Mouse (Mus musculus): ENCODE measurements at regions not wholly inside any gene's neighbourhood (a gene's known extent, or its start where the extent isn't known, plus 50 kb on each side); places are given as distances from the start of the nearest gene placed in this dataset.

- Histone ChIP-seq H3K4me3 (no peak overlapping the region), H3K27me3 (replicated peaks; ENCODE audit: low read depth, poor library complexity, severe bottlenecking) (no peaks in the 10 kb centered on the region), H3K27ac (replicated peaks) (no peak overlapping the region), H3K9me3 (no peaks in the 10 kb centered on the region), H3K4me1 (no peaks in the 10 kb centered on the region), H3K36me3 (replicated peaks) (no peaks in the 10 kb centered on the region)
- WGBS = 88% methylated on average over 2 of the region's 2 CpGs
- DNase-seq (ENCODE audit: low spot score) = no peak
Measured at GRCm38 (mm10) chr7:95954511-95954910, 216.5 kb upstream of the Tenm4 start.

- no peak for DNase-seq (ENCODE audit: low spot score)
- Histone ChIP-seq H3K27me3 (replicated peaks; ENCODE audit: low read depth, poor library complexity, severe bottlenecking) (no peaks in the 10 kb centered on the region), H3K4me3 (no peak overlapping the region), H3K4me1 (no peaks in the 10 kb centered on the region), H3K36me3 (replicated peaks) (no peaks in the 10 kb centered on the region), H3K9me3 (no peaks in the 10 kb centered on the region), H3K27ac (replicated peaks) (no peak overlapping the region)
- WGBS = 83% methylated on average over 2 of the region's 2 CpGs
Measured at GRCm38 (mm10) chr7:95955119-95955518, 215.9 kb upstream of the Tenm4 start.

GRCm38 (mm10) chr7:95959068-95959467 is 212.0 kb upstream of the Tenm4 start:
- no peaks in the 10 kb centered on the region for H3K4me1 ChIP-seq
- DNase-seq (ENCODE audit: low spot score) = no peak
- H3K27me3 ChIP-seq (replicated peaks; ENCODE audit: low read depth, poor library complexity, severe bottlenecking) = no peaks in the 10 kb centered on the region
- 73% methylated on average over 4 of the region's 4 CpGs for WGBS
- H3K36me3 ChIP-seq (replicated peaks) = no peaks in the 10 kb centered on the region
- no peak overlapping the region for H3K4me3 ChIP-seq
- no peaks in the 10 kb centered on the region for H3K9me3 ChIP-seq
- no peak overlapping the region for H3K27ac ChIP-seq (replicated peaks)

GRCm38 (mm10) chr7:95971863-95972262 is 199.2 kb upstream of the Tenm4 start:
- H3K4me1 ChIP-seq = no peaks in the 10 kb centered on the region
- no peak for DNase-seq (ENCODE audit: low spot score)
- H3K9me3 ChIP-seq = no peaks in the 10 kb centered on the region
- H3K4me3 ChIP-seq = no peak overlapping the region
- no peaks in the 10 kb centered on the region for H3K27me3 ChIP-seq (replicated peaks; ENCODE audit: low read depth, poor library complexity, severe bottlenecking)
- WGBS = 87% methylated on average over 7 of the region's 7 CpGs
- H3K36me3 ChIP-seq (replicated peaks) = no peaks in the 10 kb centered on the region
- H3K27ac ChIP-seq (replicated peaks) = no peak overlapping the region

- 80% methylated on average over 2 of the region's 2 CpGs for WGBS
- Histone ChIP-seq H3K9me3 (no peaks in the 10 kb centered on the region), H3K27me3 (replicated peaks; ENCODE audit: low read depth, poor library complexity, severe bottlenecking) (no peaks in the 10 kb centered on the region), H3K27ac (replicated peaks) (no peak overlapping the region), H3K4me3 (no peak overlapping the region), H3K4me1 (no peaks in the 10 kb centered on the region), H3K36me3 (replicated peaks) (no peaks in the 10 kb centered on the region)
- DNase-seq (ENCODE audit: low spot score) = no peak
Measured at GRCm38 (mm10) chr7:95974085-95974484, 197.0 kb upstream of the Tenm4 start.

GRCm38 (mm10) chr7:95991250-95992032 is 179.6 kb upstream of the Tenm4 start:
- no peak for DNase-seq (ENCODE audit: low spot score)
- 65% methylated on average over 10 of the region's 10 CpGs for WGBS

GRCm38 (mm10) chr7:95992033-95992516 is 179.0 kb upstream of the Tenm4 start:
- Histone ChIP-seq H3K9me3 (no peaks in the 10 kb centered on the region), H3K27me3 (replicated peaks; ENCODE audit: low read depth, poor library complexity, severe bottlenecking) (0 out of 2 replicates have a peak, but pooled peaks cover 4% of the 10 kb centered on the region), H3K36me3 (replicated peaks) (no peaks in the 10 kb centered on the region), H3K4me3 (no peak overlapping the region), H3K27ac (replicated peaks) (no peak overlapping the region), H3K4me1 (no peaks in the 10 kb centered on the region)
- WGBS = 88% methylated on average over 3 of the region's 3 CpGs
- DNase-seq (ENCODE audit: low spot score) = no peak

More at GRCm38 (mm10) chr7:95991250-95992032, 179.6 kb upstream of the Tenm4 start:
- no peaks in the 10 kb centered on the region for H3K36me3 ChIP-seq (replicated peaks)
- H3K27me3 ChIP-seq (replicated peaks; ENCODE audit: low read depth, poor library complexity, severe bottlenecking) = 0 out of 2 replicates have a peak, but pooled peaks cover 4% of the 10 kb centered on the region
- no peak overlapping the region for H3K27ac ChIP-seq (replicated peaks)
- H3K4me3 ChIP-seq = no peak overlapping the region
- no peaks in the 10 kb centered on the region for H3K4me1 ChIP-seq
- no peaks in the 10 kb centered on the region for H3K9me3 ChIP-seq

- no peak overlapping the region for H3K4me3 ChIP-seq
- H3K27me3 ChIP-seq (replicated peaks; ENCODE audit: low read depth, poor library complexity, severe bottlenecking) = 0 out of 2 replicates have a peak, but pooled peaks cover 4% of the 10 kb centered on the region
- H3K9me3 ChIP-seq = no peaks in the 10 kb centered on the region
- H3K27ac ChIP-seq (replicated peaks) = no peak overlapping the region
- 88% methylated on average over 3 of the region's 3 CpGs for WGBS
- no peaks in the 10 kb centered on the region for H3K36me3 ChIP-seq (replicated peaks)
- no peak for DNase-seq (ENCODE audit: low spot score)
- no peaks in the 10 kb centered on the region for H3K4me1 ChIP-seq
Measured at GRCm38 (mm10) chr7:95992521-95992920, 178.5 kb upstream of the Tenm4 start.

- no peaks in the 10 kb centered on the region for H3K27me3 ChIP-seq (replicated peaks; ENCODE audit: low read depth, poor library complexity, severe bottlenecking)
- DNase-seq (ENCODE audit: low spot score) = no peak
- peaks cover 3% of the 10 kb centered on the region for H3K4me1 ChIP-seq
- 86% methylated on average over 3 of the region's 3 CpGs for WGBS
- H3K4me3 ChIP-seq = no peak overlapping the region
- H3K27ac ChIP-seq (replicated peaks) = no peak overlapping the region
- no peaks in the 10 kb centered on the region for H3K36me3 ChIP-seq (replicated peaks)
- H3K9me3 ChIP-seq = no peaks in the 10 kb centered on the region
Measured at GRCm38 (mm10) chr7:95997190-95997589, 173.9 kb upstream of the Tenm4 start.

- WGBS = 65% methylated on average over 4 of the region's 4 CpGs
- H3K9me3 ChIP-seq = no peaks in the 10 kb centered on the region
- H3K27me3 ChIP-seq (replicated peaks; ENCODE audit: low read depth, poor library complexity, severe bottlenecking) = no peaks in the 10 kb centered on the region
- H3K27ac ChIP-seq (replicated peaks) = no peak overlapping the region
- no peaks in the 10 kb centered on the region for H3K36me3 ChIP-seq (replicated peaks)
- peaks cover 3% of the 10 kb centered on the region for H3K4me1 ChIP-seq
- no peak for DNase-seq (ENCODE audit: low spot score)
- no peak overlapping the region for H3K4me3 ChIP-seq
Measured at GRCm38 (mm10) chr7:95999189-95999588, 171.9 kb upstream of the Tenm4 start.

GRCm38 (mm10) chr7:96002401-96002800 is 168.6 kb upstream of the Tenm4 start:
- 79% methylated on average over 5 of the region's 5 CpGs for WGBS
- peaks cover 3% of the 10 kb centered on the region for H3K4me1 ChIP-seq
- no peak overlapping the region for H3K27ac ChIP-seq (replicated peaks)
- H3K4me3 ChIP-seq = no peak overlapping the region
- H3K36me3 ChIP-seq (replicated peaks) = no peaks in the 10 kb centered on the region
- DNase-seq (ENCODE audit: low spot score) = no peak
- no peaks in the 10 kb centered on the region for H3K9me3 ChIP-seq
- H3K27me3 ChIP-seq (replicated peaks; ENCODE audit: low read depth, poor library complexity, severe bottlenecking) = no peaks in the 10 kb centered on the region

- Histone ChIP-seq H3K4me1 (no peaks in the 10 kb centered on the region), H3K9me3 (no peaks in the 10 kb centered on the region), H3K27ac (replicated peaks) (no peak overlapping the region), H3K27me3 (replicated peaks; ENCODE audit: low read depth, poor library complexity, severe bottlenecking) (no peaks in the 10 kb centered on the region), H3K36me3 (replicated peaks) (no peaks in the 10 kb centered on the region), H3K4me3 (no peak overlapping the region)
- 90% methylated on average over 2 of the region's 2 CpGs for whole genome bisulfite sequencing
- DNase-seq (ENCODE audit: low spot score) = no peak
Measured at GRCm38 (mm10) chr7:96006299-96006698, 164.7 kb upstream of the Tenm4 start.

GRCm38 (mm10) chr7:96013008-96013407 is 158.0 kb upstream of the Tenm4 start:
- H3K4me3 ChIP-seq = no peak overlapping the region
- no peaks in the 10 kb centered on the region for H3K4me1 ChIP-seq
- no peak overlapping the region for H3K27ac ChIP-seq (replicated peaks)
- DNase-seq (ENCODE audit: low spot score) = no peak
- H3K27me3 ChIP-seq (replicated peaks; ENCODE audit: low read depth, poor library complexity, severe bottlenecking) = no peaks in the 10 kb centered on the region
- no peaks in the 10 kb centered on the region for H3K9me3 ChIP-seq
- WGBS = 88% methylated on average over 5 of the region's 5 CpGs
- no peaks in the 10 kb centered on the region for H3K36me3 ChIP-seq (replicated peaks)

Measured in embryonic facial prominence, embryonic 10.5 days (tissue).